21 mouse cellular contexts compared by ENCODE assay signal in the genomic region with DNA sequence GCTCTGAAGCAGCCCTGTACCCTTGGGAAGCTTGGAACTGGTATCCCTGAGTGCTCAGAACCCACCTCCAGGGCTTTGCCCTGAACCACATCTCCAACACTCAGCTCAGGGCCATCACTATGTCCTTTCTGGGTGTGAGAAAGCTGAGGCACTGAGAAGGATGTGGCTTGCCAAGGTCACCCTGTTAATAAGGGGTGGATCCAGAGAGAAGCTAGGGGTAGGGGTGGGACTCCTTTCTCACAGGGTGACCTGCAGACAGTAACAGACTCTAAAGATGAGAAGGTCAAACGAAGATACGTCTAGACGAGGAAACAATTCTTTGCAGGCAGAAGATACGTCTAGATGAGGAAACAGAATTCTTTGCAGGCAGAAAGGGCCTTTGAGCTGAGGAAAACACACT. TPM values are rescaled to one million over a fixed set of nuclear protein-coding genes. Genes with fewer than 3 reads are reported as not detected.
"Had no signal": no experiment of that assay in that cellular context is flagged by ENCODE, and none has a peak within 500 bp of the region (broad histone marks: within the 10 kb centered on the region; RNA-seq: fewer than 3 reads in every experiment).

No protein-coding gene starts in this region.

- DNase-seq: liver, postnatal 0 days; lung, adult 2 months; lung, postnatal 10 days; retina, postnatal 1 day; right cerebral cortex, postnatal 4 days; spleen, adult 18-20 months; thymus, adult 18-20 months; thymus, postnatal 14 days; thymus, postnatal 36 days had no signal

- H3K4me3 ChIP-seq: liver, embryonic 15.5 days; lung, embryonic 15.5 days; megakaryocyte, embryonic 14.5 days; midbrain, embryonic 13.5 days; midbrain, embryonic 15.5 days; neural tube, embryonic 12.5 days had no signal

- H3K36me3 ChIP-seq: midbrain, embryonic 15.5 days had no signal

- H3K27ac ChIP-seq: liver, embryonic 15.5 days; lung, embryonic 15.5 days; macrophage; midbrain, embryonic 13.5 days; midbrain, embryonic 15.5 days; neural tube, embryonic 12.5 days had no signal

- H3K9ac ChIP-seq: liver, embryonic 15.5 days; liver, postnatal 0 days; lung, embryonic 15.5 days; midbrain, embryonic 13.5 days; midbrain, embryonic 15.5 days; neural tube, embryonic 12.5 days had no signal

- H3K9me3 ChIP-seq: liver, embryonic 15.5 days; lung, embryonic 15.5 days; midbrain, embryonic 13.5 days; midbrain, embryonic 15.5 days; neural tube, embryonic 12.5 days had no signal

- H3K4me2 ChIP-seq: liver, embryonic 15.5 days; lung, embryonic 15.5 days; midbrain, embryonic 11.5 days; midbrain, embryonic 13.5 days; midbrain, embryonic 15.5 days; neural tube, embryonic 12.5 days had no signal

- H3K27me3 ChIP-seq: megakaryocyte, embryonic 14.5 days had no signal

- ATAC-seq: midbrain, embryonic 13.5 days; midbrain, embryonic 15.5 days had no signal

RNA-seq across cellular contexts. Expression of a gene that starts 2.7 kb away (rescaled TPM):
- total RNA-seq: megakaryocyte progenitor cell, adult 5-6 weeks; midbrain, postnatal 0 days; monocyte, adult 5-6 weeks had no signal
- polyA plus RNA-seq: macrophage; midbrain, embryonic 11.5 days; small intestine, adult 2 months had no signal
